Mouse (Mus musculus): ENCODE results near the gene Ahcyl1. TPM values are rescaled to one million over a fixed set of nuclear protein-coding genes. Genes with fewer than 3 reads are reported as not detected.
A peak's percentile ranks its signal among the peaks of the same experiment; 100 is the strongest.
"Not testable (repeated sequence)": the region's sequence is repeated elsewhere in the genome, so short reads cannot be mapped to it uniquely, and the experiment has no call there.

The Ahcyl1 gene
- total RNA-seq (2014; fragmentation: Nextera tagmentation) (58.1 and 88.6 TPM in 2 replicates), total RNA-seq (2017) (52.7 and 62.7 TPM in 2 replicates)

GRCm38 (mm10) chr3:107695948-107696881 lies at the start of gene Ahcyl1:
TSS of gene Ahcyl1 (minus strand) at chr3:107696560.
- ATAC-seq (replicated peaks; ENCODE audit: low FRiP score, low TSS enrichment, poor library complexity, severe bottlenecking) = peak; percentile 97

GRCm38 (mm10) chr3:107746026-107746425 lies 49.7 kb upstream of the Ahcyl1 start:
- ATAC-seq (replicated peaks; ENCODE audit: low FRiP score, low TSS enrichment, poor library complexity, severe bottlenecking) = no peak

- ATAC-seq (replicated peaks; ENCODE audit: low FRiP score, low TSS enrichment, poor library complexity, severe bottlenecking) = no peak
These were observed 47.3 kb upstream of the Ahcyl1 start for GRCm38 (mm10) chr3:107743650-107744049.

- ATAC-seq (replicated peaks; ENCODE audit: low FRiP score, low TSS enrichment, poor library complexity, severe bottlenecking) = no peak
These were observed 46.7 kb upstream of the Ahcyl1 start for GRCm38 (mm10) chr3:107743107-107743506.

- no peak for ATAC-seq (replicated peaks; ENCODE audit: low FRiP score, low TSS enrichment, poor library complexity, severe bottlenecking)
These were observed 45.8 kb upstream of the Ahcyl1 start for GRCm38 (mm10) chr3:107742071-107742710.

GRCm38 (mm10) chr3:107741387-107741786 lies 45.0 kb upstream of the Ahcyl1 start:
- no peak for ATAC-seq (replicated peaks; ENCODE audit: low FRiP score, low TSS enrichment, poor library complexity, severe bottlenecking)

GRCm38 (mm10) chr3:107740578-107741207 lies 44.3 kb upstream of the Ahcyl1 start:
- no peak for ATAC-seq (replicated peaks; ENCODE audit: low FRiP score, low TSS enrichment, poor library complexity, severe bottlenecking)

GRCm38 (mm10) chr3:107739966-107740365 lies 43.6 kb upstream of the Ahcyl1 start:
- ATAC-seq (replicated peaks; ENCODE audit: low FRiP score, low TSS enrichment, poor library complexity, severe bottlenecking) = no peak

- no peak for ATAC-seq (replicated peaks; ENCODE audit: low FRiP score, low TSS enrichment, poor library complexity, severe bottlenecking)
These were observed 43.1 kb upstream of the Ahcyl1 start for GRCm38 (mm10) chr3:107739456-107739855.

GRCm38 (mm10) chr3:107738620-107739019 lies 42.3 kb upstream of the Ahcyl1 start:
- ATAC-seq (replicated peaks; ENCODE audit: low FRiP score, low TSS enrichment, poor library complexity, severe bottlenecking) = no peak

GRCm38 (mm10) chr3:107737609-107738190 lies 41.3 kb upstream of the Ahcyl1 start:
- ATAC-seq (replicated peaks; ENCODE audit: low FRiP score, low TSS enrichment, poor library complexity, severe bottlenecking) = no peak

- not testable (repeated sequence) for ATAC-seq (replicated peaks; ENCODE audit: low FRiP score, low TSS enrichment, poor library complexity, severe bottlenecking)
These were observed 39.3 kb upstream of the Ahcyl1 start for GRCm38 (mm10) chr3:107735620-107736019.

GRCm38 (mm10) chr3:107733329-107733728 lies 37.0 kb upstream of the Ahcyl1 start:
- no peak for ATAC-seq (replicated peaks; ENCODE audit: low FRiP score, low TSS enrichment, poor library complexity, severe bottlenecking)

GRCm38 (mm10) chr3:107730236-107730635 lies 33.9 kb upstream of the Ahcyl1 start:
- no peak for ATAC-seq (replicated peaks; ENCODE audit: low FRiP score, low TSS enrichment, poor library complexity, severe bottlenecking)

GRCm38 (mm10) chr3:107728509-107728908 lies 32.1 kb upstream of the Ahcyl1 start:
- ATAC-seq (replicated peaks; ENCODE audit: low FRiP score, low TSS enrichment, poor library complexity, severe bottlenecking) = no peak

GRCm38 (mm10) chr3:107715971-107716370 lies 19.6 kb upstream of the Ahcyl1 start:
- ATAC-seq (replicated peaks; ENCODE audit: low FRiP score, low TSS enrichment, poor library complexity, severe bottlenecking) = no peak

- no peak for ATAC-seq (replicated peaks; ENCODE audit: low FRiP score, low TSS enrichment, poor library complexity, severe bottlenecking)
These were observed 18.0 kb upstream of the Ahcyl1 start for GRCm38 (mm10) chr3:107714276-107714933.

GRCm38 (mm10) chr3:107712081-107712480 lies 15.7 kb upstream of the Ahcyl1 start:
- no peak for ATAC-seq (replicated peaks; ENCODE audit: low FRiP score, low TSS enrichment, poor library complexity, severe bottlenecking)

GRCm38 (mm10) chr3:107709156-107709555 lies 12.8 kb upstream of the Ahcyl1 start:
- no peak for ATAC-seq (replicated peaks; ENCODE audit: low FRiP score, low TSS enrichment, poor library complexity, severe bottlenecking)
